20 mouse cellular contexts compared by ENCODE assay signal in genomic region chr5:62715436-62715835, GRCm38 (mm10). TPM values are rescaled to one million over a fixed set of nuclear protein-coding genes. Genes with fewer than 3 reads are reported as not detected.
DNase-seq lines count a peak whose midpoint lies in the region; ATAC-seq and TF ChIP-seq lines count a peak whose summit lies in the region.
"Had no signal": no experiment of that assay in that cellular context is flagged by ENCODE, and none has a peak within 500 bp of the region (broad histone marks: within the 10 kb centered on the region; RNA-seq: fewer than 3 reads in every experiment).

No protein-coding gene starts in this region.

- DNase-seq in limb, embryonic 14.5 days (ENCODE audit: low spot score): peak; percentile 8
- no peak for DNase-seq in limb, embryonic 10.5 days (ENCODE audit: low spot score)
- DNase-seq in CH12.LX (ENCODE audit: extremely low read depth): peak; percentile 3
- DNase-seq in stomach, postnatal 0 days (ENCODE audit: low spot score): no peak
- DNase-seq in adrenal gland, adult (ENCODE audit: inconsistent age in 2 of 2, low spot score in 1 of 2): no peak
- DNase-seq: adrenal gland, adult 2 months; cerebellum, adult 11-12 months; heart, postnatal 10 days; lung, postnatal 4 days; thymus, postnatal 4 days had no signal

- H3K36me3 ChIP-seq in limb, embryonic 14.5 days (ENCODE audit: control insufficient read depth, insufficient read depth, low read length): no peaks in the 10 kb centered on the region
- H3K36me3 ChIP-seq in limb, embryonic 10.5 days: no peaks in the 10 kb centered on the region
- peaks cover 0 to 15% of the 10 kb centered on the region in 2 experiments for H3K36me3 ChIP-seq in CH12.LX (replicated peaks in 1 of 2; ENCODE audit: control insufficient read depth in 1 of 2, insufficient read depth in 1 of 2, low read length in 1 of 2)
- no peaks in the 10 kb centered on the region for H3K36me3 ChIP-seq in stomach, postnatal 0 days (ENCODE audit: control insufficient read depth, insufficient read depth, low read length)
- H3K36me3 ChIP-seq in intestine, embryonic 15.5 days: no peaks in the 10 kb centered on the region
- H3K36me3 ChIP-seq: embryonic facial prominence, embryonic 15.5 days; kidney, embryonic 15.5 days; limb, embryonic 13.5 days had no signal

- H3K4me3 ChIP-seq in limb, embryonic 14.5 days (replicated peaks; ENCODE audit: low read length): no peak overlapping the region
- no peak overlapping the region for H3K4me3 ChIP-seq in limb, embryonic 10.5 days
- no peak overlapping the region for H3K4me3 ChIP-seq in CH12.LX (replicated peaks in 1 of 3; ENCODE audit: low read depth in 2 of 3, low read length in 2 of 3, poor library complexity in 1 of 3)
- H3K4me3 ChIP-seq in stomach, postnatal 0 days (ENCODE audit: low read depth, low read length): no peak overlapping the region
- no peak overlapping the region for H3K4me3 ChIP-seq in intestine, embryonic 15.5 days (replicated peaks)
- H3K4me3 ChIP-seq: embryonic facial prominence, embryonic 15.5 days; kidney, embryonic 15.5 days; layer of hippocampus, adult 2 months; left cerebral cortex, adult 2 months; limb, embryonic 13.5 days had no signal

- H3K9me3 ChIP-seq in limb, embryonic 14.5 days (ENCODE audit: control insufficient read depth, low read length): no peaks in the 10 kb centered on the region
- H3K9me3 ChIP-seq in limb, embryonic 10.5 days (replicated peaks): no peaks in the 10 kb centered on the region
- H3K9me3 ChIP-seq in CH12.LX (replicated peaks; ENCODE audit: low read length): no peaks in the 10 kb centered on the region
- H3K9me3 ChIP-seq in stomach, postnatal 0 days (ENCODE audit: control insufficient read depth, low read length): no peaks in the 10 kb centered on the region
- H3K9me3 ChIP-seq in intestine, embryonic 15.5 days: no peaks in the 10 kb centered on the region
- H3K9me3 ChIP-seq: embryonic facial prominence, embryonic 15.5 days; kidney, embryonic 15.5 days; limb, embryonic 13.5 days had no signal

- H3K27ac ChIP-seq in limb, embryonic 14.5 days (replicated peaks; ENCODE audit: low read depth, low read length): no peak overlapping the region
- no peak overlapping the region for H3K27ac ChIP-seq in limb, embryonic 10.5 days
- no peak overlapping the region for H3K27ac ChIP-seq in CH12.LX (ENCODE audit: insufficient read depth, low read depth)
- H3K27ac ChIP-seq in stomach, postnatal 0 days (replicated peaks): peak overlapping the region; percentile 73; the same call in 1 of the 2 replicates
- no peak overlapping the region for H3K27ac ChIP-seq in intestine, embryonic 15.5 days
- H3K27ac ChIP-seq: embryonic facial prominence, embryonic 15.5 days; hindbrain, postnatal 0 days; layer of hippocampus, adult 2 months; left cerebral cortex, adult 2 months; limb, embryonic 13.5 days had no signal

- H3K79me2 ChIP-seq in CH12.LX (replicated peaks; ENCODE audit: control insufficient read depth, extremely low read depth, insufficient read depth, poor library complexity, severe bottlenecking): no peaks in the 10 kb centered on the region

- H3K4me1 ChIP-seq in limb, embryonic 14.5 days (ENCODE audit: control insufficient read depth, insufficient read depth, low read length): no peaks in the 10 kb centered on the region
- no peaks in the 10 kb centered on the region for H3K4me1 ChIP-seq in limb, embryonic 10.5 days
- peaks cover 0 to 16% of the 10 kb centered on the region in 2 experiments; a peak in 2 of 4 replicates for H3K4me1 ChIP-seq in CH12.LX (ENCODE audit: control insufficient read depth in 1 of 2, insufficient read depth in 2 of 2)
- 0 out of 2 replicates have a peak, but pooled peaks cover 2% of the 10 kb centered on the region for H3K4me1 ChIP-seq in stomach, postnatal 0 days (replicated peaks; ENCODE audit: control insufficient read depth, insufficient read depth)
- H3K4me1 ChIP-seq in intestine, embryonic 15.5 days (replicated peaks): no peaks in the 10 kb centered on the region
- H3K4me1 ChIP-seq: embryonic facial prominence, embryonic 15.5 days; kidney, embryonic 15.5 days; limb, embryonic 13.5 days had no signal

- no peak for ATAC-seq in limb, embryonic 14.5 days (ENCODE audit: low FRiP score, low read depth)
- peak; percentile 72 for ATAC-seq in inflammation-experienced regulatory T-cells, adult 6 months
- ATAC-seq in stomach, postnatal 0 days (ENCODE audit: low FRiP score, low TSS enrichment): no peak
- no peak for ATAC-seq in intestine, embryonic 15.5 days
- ATAC-seq: hindbrain, postnatal 0 days; midbrain, embryonic 16.5 days; Patski had no signal

- H3K27me3 ChIP-seq in limb, embryonic 14.5 days (ENCODE audit: control insufficient read depth, insufficient read depth, low read length): no peaks in the 10 kb centered on the region
- H3K27me3 ChIP-seq in limb, embryonic 10.5 days (ENCODE audit: low read depth, poor library complexity, severe bottlenecking): no peaks in the 10 kb centered on the region
- no peaks in the 10 kb centered on the region for H3K27me3 ChIP-seq in CH12.LX (replicated peaks)
- H3K27me3 ChIP-seq in stomach, postnatal 0 days (ENCODE audit: control insufficient read depth, insufficient read depth, low read length): no peaks in the 10 kb centered on the region
- no peaks in the 10 kb centered on the region for H3K27me3 ChIP-seq in intestine, embryonic 15.5 days (replicated peaks)
- H3K27me3 ChIP-seq: embryonic facial prominence, embryonic 15.5 days; kidney, embryonic 15.5 days; limb, embryonic 13.5 days; Patski had no signal

- H3K4me2 ChIP-seq in limb, embryonic 14.5 days (replicated peaks; ENCODE audit: low read depth, low read length, severe bottlenecking): no peak overlapping the region
- no peak overlapping the region for H3K4me2 ChIP-seq in CH12.LX (ENCODE audit: insufficient read depth, low read depth, poor library complexity, severe bottlenecking)
- H3K4me2 ChIP-seq in stomach, postnatal 0 days (replicated peaks; ENCODE audit: low read depth): no peak overlapping the region
- H3K4me2 ChIP-seq in intestine, embryonic 15.5 days (replicated peaks): no peak overlapping the region
- H3K4me2 ChIP-seq: embryonic facial prominence, embryonic 15.5 days; kidney, embryonic 15.5 days; limb, embryonic 13.5 days had no signal

- dilution Hi-C loops in CH12.LX (cut with MboI; ENCODE audit: extremely low pct_ligation_motif_present, extremely low pct_unique_long_range_greater_than_20kb, low sequenced_read_pairs): no loop called here

- TF ChIP-seq POLR2A in limb, embryonic 14.5 days (IDR thresholded peaks at IDR 0.05; ENCODE audit: borderline replicate concordance, extremely low read depth, insufficient read depth, insufficient read length): no peak
- no peak for TF ChIP-seq POLR2A in CH12.LX (IDR thresholded peaks at IDR 0.05; ENCODE audit: low read depth, low read length)

- in situ Hi-C loops in CH12.LX (cut with MboI; ENCODE audit: low pct_ligation_motif_present, low pct_unique_long_range_greater_than_20kb, low sequenced_read_pairs): no loop called here

- TF ChIP-seq EP300 in CH12.LX (IDR thresholded peaks at IDR 0.05; ENCODE audit: low read length): no peak
- TF ChIP-seq EP300 in stomach, postnatal 0 days (optimal IDR thresholded peaks at IDR 0.05): no peak

- TF ChIP-seq CTCF in CH12.LX (conservative IDR thresholded peaks at IDR 0.05 in 1 of 2, IDR thresholded peaks at IDR 0.05 in 1 of 2; ENCODE audit: low read depth in 2 of 2, low read length in 2 of 2): no peak
- TF ChIP-seq CTCF in stomach, postnatal 0 days (IDR thresholded peaks at IDR 0.05; ENCODE audit: low read depth): no peak

- 42% methylated on average over 4 of the region's 4 CpGs for WGBS in limb, embryonic 14.5 days
- 79% methylated on average over 4 of the region's 4 CpGs for WGBS in limb, embryonic 10.5 days
- WGBS in stomach, postnatal 0 days: 36% methylated on average over 4 of the region's 4 CpGs
- WGBS in intestine, embryonic 15.5 days: 44% methylated on average over 4 of the region's 4 CpGs

- TF ChIP-seq RAD21 in CH12.LX (IDR thresholded peaks at IDR 0.05; ENCODE audit: low read depth, low read length): no peak

- no peak overlapping the region for H3K9ac ChIP-seq in limb, embryonic 14.5 days (ENCODE audit: low read depth, low read length, severe bottlenecking)
- H3K9ac ChIP-seq in CH12.LX (ENCODE audit: insufficient read depth, low read depth): no peak overlapping the region
- no peak overlapping the region for H3K9ac ChIP-seq in stomach, postnatal 0 days (ENCODE audit: low read length)
- H3K9ac ChIP-seq in intestine, embryonic 15.5 days: no peak overlapping the region
- H3K9ac ChIP-seq: embryonic facial prominence, embryonic 15.5 days; kidney, embryonic 15.5 days; limb, embryonic 13.5 days had no signal

TF ChIP-seq in CH12.LX, 34 proteins besides CTCF, POLR2A, EP300 and RAD21:
- TF ChIP-seq MAZ (IDR thresholded peaks at IDR 0.05; ENCODE audit: low read depth, low read length) (no peak), MAX (IDR thresholded peaks at IDR 0.05; ENCODE audit: low read length) (no peak), CHD2 (IDR thresholded peaks at IDR 0.05; ENCODE audit: low read length) (no peak), KAT2A (IDR thresholded peaks at IDR 0.05; ENCODE audit: insufficient replicate concordance, low read length) (no peak), USF1 (IDR thresholded peaks at IDR 0.05; ENCODE audit: low read depth, low read length) (no peak), JUN (IDR thresholded peaks at IDR 0.05; ENCODE audit: insufficient read depth, low read depth, low read length) (no peak), BHLHE40 (IDR thresholded peaks at IDR 0.05; ENCODE audit: low read depth, low read length) (no peak), JUND (conservative IDR thresholded peaks at IDR 0.05; ENCODE audit: low read depth, low read length) (no peak), RCOR1 (conservative IDR thresholded peaks at IDR 0.05; ENCODE audit: low read depth, low read length) (no peak), ELF1 (IDR thresholded peaks at IDR 0.05; ENCODE audit: low read depth, low read length) (no peak), MEF2A (IDR thresholded peaks at IDR 0.05; ENCODE audit: borderline replicate concordance, low read depth, low read length) (no peak), USF2 (conservative IDR thresholded peaks at IDR 0.05; ENCODE audit: low read depth, low read length) (no peak), TCF12 (IDR thresholded peaks at IDR 0.05; ENCODE audit: low read depth, low read length) (no peak)
TF ChIP-seq in CH12.LX: peak in this region for 0.

RNA-seq across cellular contexts. Expression of gene Arap2, which starts 50.5 kb away (rescaled TPM):
- 2.4 and 3.3 TPM in 2 replicates for polyA plus RNA-seq in limb, embryonic 14.5 days (2012; rRNA removed)
- 5.1 and 8.0 TPM in 2 replicates for polyA plus RNA-seq in limb, embryonic 14.5 days (2014; fragmentation: Nextera tagmentation; extraction: Ambion mirVana)
- polyA plus RNA-seq in limb, embryonic 10.5 days (2016; fragmentation: Nextera tagmentation; extraction: Ambion mirVana): 0.43 and 0.93 TPM in 2 replicates
- total RNA-seq in CH12.LX (2012; rRNA removed): 7.1 and 9.4 TPM in 2 replicates
- total RNA-seq in CH12.LX (2014; rRNA removed): 15.1 and 17.7 TPM in 2 replicates
- polyA plus RNA-seq in CH12.LX (2012; ENCODE audit: insufficient read length, low read depth): 6.1 and 6.6 TPM in 2 replicates
- polyA plus RNA-seq in inflammation-experienced regulatory T-cells, adult 6 months (2017; shearing (Covaris generic)): 10 to 100 TPM; 28.7 to 30.5 (median 29.4) TPM
- 18.5 and 18.7 TPM in 2 replicates for polyA plus RNA-seq in stomach, postnatal 0 days (2015; fragmentation: Nextera tagmentation; extraction: Ambion mirVana)
- polyA plus RNA-seq in intestine, embryonic 15.5 days (2015; fragmentation: Nextera tagmentation; extraction: Ambion mirVana): 5.7 and 5.9 TPM in 2 replicates

Comparison
In these comparisons a context has a peak if more than half of its experiments do, and no peak if none do; other contexts are left out.
1. DNase-seq: peak in limb, embryonic 14.5 days (single experiment) and CH12.LX (single experiment); none in limb, embryonic 10.5 days (single experiment), stomach, postnatal 0 days (single experiment) and adrenal gland, adult (0 of 2).